Mouse (Mus musculus) megakaryocyte, adult 5-6 weeks (primary cell): Measurements from ENCODE around the gene Pde1c. TPM values are rescaled to one million over a fixed set of nuclear protein-coding genes. Genes with fewer than 3 reads are reported as not detected.
A peak's percentile ranks its signal among the peaks of the same experiment; 100 is the strongest.
"Not testable (repeated sequence)": the region's sequence is repeated elsewhere in the genome, so short reads cannot be mapped to it uniquely, and the experiment has no call there.

Experiments used
- ATAC-seq: 2 replicates; pipeline ENCODE4 v1.8.0; 2016; ENCODE audit warnings: mild to moderate bottlenecking, inconsistent platforms; ENCODE audit not compliant: poor library complexity, severe bottlenecking
- total RNA-seq, 2 experiments: library from RNA; stranded (forward) in 1 of 2; stranded (reverse) in 1 of 2; fragments of 153-499, 151-499 nt in 1 of 2; fragments of 221-1000, 200-1000 nt in 1 of 2; gene quantifications; 2 replicates each; pipeline versions ENCODE4 v1.2.3 to v1.2.4; 2015 to 2017

The Pde1c gene
- 0.07 TPM in 1 of 2 replicates, not detected in the other for total RNA-seq (2015)
- total RNA-seq (2017), result 0.18 and 0.28 TPM in 2 replicates

GRCm38 (mm10) chr6:56568470-56569372 is at the start of gene Pde1c:
Pde1c (minus strand) TSS chr6:56569103.
- ATAC-seq, result peak; percentile 86

- ATAC-seq, result no peak
These were observed 48.2 kb upstream of the Pde1c start for GRCm38 (mm10) chr6:56616982-56617613.

GRCm38 (mm10) chr6:56616228-56616981 is 47.5 kb upstream of the Pde1c start:
- ATAC-seq, result no peak

GRCm38 (mm10) chr6:56609529-56609928 is 40.6 kb upstream of the Pde1c start:
- ATAC-seq, result not testable (repeated sequence)

GRCm38 (mm10) chr6:56608277-56608676 is 39.4 kb upstream of the Pde1c start:
- ATAC-seq, result peak; percentile 63; the same call in 1 of the 2 replicates

GRCm38 (mm10) chr6:56579568-56579967 is 10.7 kb upstream of the Pde1c start:
- ATAC-seq, result no peak

- no peak for ATAC-seq
These were observed 8.0 kb downstream of the Pde1c start for GRCm38 (mm10) chr6:56560891-56561290.

- ATAC-seq, result no peak
These were observed 8.4 kb downstream of the Pde1c start for GRCm38 (mm10) chr6:56560474-56560888.

- no peak for ATAC-seq
These were observed 10.2 kb downstream of the Pde1c start for GRCm38 (mm10) chr6:56558711-56559110.

GRCm38 (mm10) chr6:56555848-56556247 is 13.1 kb downstream of the Pde1c start:
- ATAC-seq, result no peak

GRCm38 (mm10) chr6:56555382-56555781 is 13.5 kb downstream of the Pde1c start:
- no peak for ATAC-seq

GRCm38 (mm10) chr6:56551022-56551421 is 17.9 kb downstream of the Pde1c start:
- no peak for ATAC-seq

- ATAC-seq, result no peak
These were observed 28.7 kb downstream of the Pde1c start for GRCm38 (mm10) chr6:56540247-56540646.

- ATAC-seq, result no peak
These were observed 34.2 kb downstream of the Pde1c start for GRCm38 (mm10) chr6:56534653-56535052.

GRCm38 (mm10) chr6:56532257-56532656 is 36.6 kb downstream of the Pde1c start:
- no peak for ATAC-seq

GRCm38 (mm10) chr6:56523938-56524866 is 44.7 kb downstream of the Pde1c start:
- ATAC-seq, result no peak

- ATAC-seq, result no peak
These were observed 79.7 kb downstream of the Pde1c start for GRCm38 (mm10) chr6:56489161-56489560.

GRCm38 (mm10) chr6:56485078-56485477 is 83.8 kb downstream of the Pde1c start:
- no peak for ATAC-seq

- no peak for ATAC-seq
These were observed 87.9 kb downstream of the Pde1c start for GRCm38 (mm10) chr6:56480914-56481482.

GRCm38 (mm10) chr6:56476581-56476980 is 92.3 kb downstream of the Pde1c start:
- ATAC-seq, result no peak
